8 mouse cellular contexts compared by ENCODE assay signal in genomic region chr11:95384319-95384972, GRCm38 (mm10). TPM values are rescaled to one million over a fixed set of nuclear protein-coding genes. Genes with fewer than 3 reads are reported as not detected.
DNase-seq lines count a peak whose midpoint lies in the region; ATAC-seq and TF ChIP-seq lines count a peak whose summit lies in the region.

TSS of gene Slc35b1 (plus strand) at chr11:95384692.

- H3K36me3 ChIP-seq in hindbrain, embryonic 13.5 days, result peaks cover 41% of the 10 kb centered on the region

- peak; percentile 95 for TF ChIP-seq CTCF in Patski (IDR thresholded peaks at IDR 0.05)

- no peaks in the 10 kb centered on the region for H3K27me3 ChIP-seq in Patski
- H3K27me3 ChIP-seq in hindbrain, embryonic 13.5 days, result no peaks in the 10 kb centered on the region

- WGBS in hindbrain, embryonic 13.5 days, result under 1% methylated on average over 42 of the region's 42 CpGs

- peak within 1 kb of the TSS; percentile 94 for H3K27ac ChIP-seq in hindbrain, embryonic 13.5 days

- CTCF ChIA-PET in Patski (lab: Charles Lee), result interaction anchor here (0.6 to 3.9 kb wide), 11 partner anchors 10 to 268 kb away, joined by 3 to 47 read pairs (median 4); partner anchors contain the start of gene Kat7

- POLR2A ChIA-PET in Patski (lab: Charles Lee), result interaction anchor here (0.7 to 2.1 kb wide), 4 partner anchors 18 to 332 kb away, joined by 3 to 8 read pairs (median 4); no protein-coding TSS in a partner anchor

- H3K9ac ChIP-seq in hindbrain, embryonic 13.5 days, result peak within 1 kb of the TSS; percentile 97

- in situ Hi-C loops in Patski (cut with MboI; ENCODE audit: low pct_unique_long_range_greater_than_20kb), result loop anchor here (5.0 kb wide), 1 partner anchor 72 kb away; the partner anchor contains the start of gene Kat7

- peak; percentile 99 for DNase-seq in Patski (ENCODE audit: low read depth, low spot score)
- peak; percentile 96 for DNase-seq in cerebellum, postnatal 14 days
- DNase-seq in frontal cortex, postnatal 14 days (ENCODE audit: low spot score in 2 of 2), result peak; percentile 90 to 95
- peak; percentile 86 to 96 for DNase-seq in layer of hippocampus, postnatal 25 days (ENCODE audit: extremely low spot score in 1 of 2, low spot score in 1 of 2)
- DNase-seq in lung, postnatal 25 days (ENCODE audit: low spot score), result peak; percentile 98
- DNase-seq in retina, embryonic 14.5 days (ENCODE audit: low spot score), result peak; percentile 100
- peak; percentile 96 for DNase-seq in thymus, postnatal 4 days

- peak within 1 kb of the TSS; percentile 92 for H3K4me3 ChIP-seq in hindbrain, embryonic 13.5 days

- H3K4me2 ChIP-seq in hindbrain, embryonic 13.5 days, result peak within 1 kb of the TSS; percentile 73

- peak; percentile 80 for ATAC-seq in Patski
- peak; percentile 95 for ATAC-seq in hindbrain, embryonic 13.5 days (ENCODE audit: low FRiP score)

- peaks cover 15% of the 10 kb centered on the region for H3K4me1 ChIP-seq in hindbrain, embryonic 13.5 days (replicated peaks)

- no peaks in the 10 kb centered on the region for H3K9me3 ChIP-seq in hindbrain, embryonic 13.5 days

RNA-seq across cellular contexts. Expression of gene Slc35b1, which starts in this region (rescaled TPM):
- 95.9 TPM for polyA plus RNA-seq in Patski (2021)
- polyA plus RNA-seq in hindbrain, embryonic 13.5 days (2015; fragmentation: Nextera tagmentation; extraction: Ambion mirVana), result 133 and 135 TPM in 2 replicates
- 10 to 100 TPM; 69.7 to 69.9 TPM for total RNA-seq in layer of hippocampus, postnatal 25 days (2021)

Comparison
In these comparisons a context has a peak if more than half of its experiments do, and no peak if none do; other contexts are left out.
1. Peak in every context shown above with its lines: DNase-seq, ATAC-seq, H3K4me3 ChIP-seq and H3K27ac ChIP-seq.